Mouse (Mus musculus) stomach, postnatal 0 days (tissue): ENCODE results near the gene Cdh23. TPM values are rescaled to one million over a fixed set of nuclear protein-coding genes. Genes with fewer than 3 reads are reported as not detected.
"Not testable (repeated sequence)": the region's sequence is repeated elsewhere in the genome, so short reads cannot be mapped to it uniquely, and the experiment has no call there.

Experiments
- ATAC-seq: fragments of 200-750 bp; cut with Nextera tagmentation; 2 replicates; pipeline ENCODE4 v1.8.0; 2017; ENCODE audit not compliant: low FRiP score, low TSS enrichment
- DNase-seq: peaks from one replicate; pipeline ENCODE4 v3.0.0-alpha.2; 2016; ENCODE audit warnings: low spot score
- H3K27ac ChIP-seq: fragments of 300-500 bp; sonication (generic); replicated peaks from 2 replicates; pipeline ENCODE4 v1.5.1; 2014; ENCODE audit warnings: mild to moderate bottlenecking, control low read depth
- H3K27me3 ChIP-seq: fragments of 300-500 bp; sonication (generic); 2 replicates; pipeline ENCODE4 v1.6.1; 2014; ENCODE audit warnings: low read length; ENCODE audit not compliant: control insufficient read depth, insufficient read depth
- H3K36me3 ChIP-seq: fragments of 300-500 bp; sonication (generic); 2 replicates; pipeline ENCODE4 v1.6.1; 2014; ENCODE audit warnings: low read length, mixed read lengths; ENCODE audit not compliant: control insufficient read depth, insufficient read depth
- H3K4me1 ChIP-seq: fragments of 300-500 bp; sonication (generic); replicated peaks from 2 replicates; pipeline ENCODE4 v1.6.1; 2014; ENCODE audit warnings: antibody characterized with exemption; ENCODE audit not compliant: control insufficient read depth, insufficient read depth
- H3K4me2 ChIP-seq: fragments of 300-500 bp; sonication (generic); replicated peaks from 2 replicates; pipeline ENCODE4 v1.6.1; 2014; ENCODE audit warnings: low read depth, mild to moderate bottlenecking, control low read depth, moderate library complexity
- H3K4me3 ChIP-seq: fragments of 300-500 bp; sonication (generic); 2 replicates; pipeline ENCODE4 v1.5.1; 2014; ENCODE audit warnings: low read depth, low read length, control low read depth
- H3K9ac ChIP-seq: fragments of 300-500 bp; sonication (generic); 2 replicates; pipeline ENCODE4 v1.6.1; 2014; ENCODE audit warnings: mild to moderate bottlenecking, low read length, control low read depth, mixed read lengths
- H3K9me3 ChIP-seq: fragments of 300-500 bp; sonication (generic); 2 replicates; pipeline ENCODE4 v1.6.1; 2016; ENCODE audit warnings: low read length; ENCODE audit not compliant: control insufficient read depth
- CTCF ChIP-seq: IDR thresholded peaks from 2 replicates; pipeline ENCODE4 v1.5.1; 2016; ENCODE audit warnings: antibody characterized with exemption, low read depth, mild to moderate bottlenecking, moderate library complexity
- EP300 ChIP-seq: optimal IDR thresholded peaks from 2 replicates; pipeline ENCODE3; 2016; ENCODE audit warnings: antibody characterized with exemption
- WGBS: fragments of 180-500 bp; shearing (Covaris S2); extraction: QIAGEN DNeasy Blood & Tissue Kit; methylation state at CpG from one replicate; pipeline ENCODE4 v1.1.7; 2014; 5-methylcytosine and 5-hydroxymethylcytosine counted together
- polyA plus RNA-seq: library from polyadenylated mRNA; unstranded; fragments of >200 nt; fragmentation: Nextera tagmentation; extraction: Ambion mirVana; gene quantifications from 2 replicates; pipeline ENCODE4 v1.2.1, GENCODE M21; 2015

The Cdh23 gene
- 0.11 and 0.18 TPM in 2 replicates for polyA plus RNA-seq

DNA sequence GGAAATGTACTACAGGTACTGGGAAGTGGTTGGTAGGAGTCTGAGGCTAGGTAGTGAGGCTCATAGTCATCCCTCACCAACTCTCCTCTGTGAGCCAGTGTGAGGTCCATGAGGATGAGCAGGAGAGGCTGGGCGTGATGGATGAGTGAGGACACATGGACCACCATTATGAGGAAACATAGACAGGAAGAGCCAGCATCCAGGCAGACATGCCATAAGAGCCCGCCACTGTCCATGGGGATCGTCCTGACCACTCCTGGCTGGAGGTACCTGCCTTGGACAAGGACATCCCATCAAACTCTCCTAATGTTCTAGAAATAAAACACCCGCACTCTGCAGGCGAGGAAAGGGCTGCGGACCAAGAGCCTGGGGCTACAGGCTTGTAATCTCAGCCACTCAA lies at the start of gene Cdh23:
Gene Cdh23, minus strand, starts transcription at position 101 of the 400 bp plus-strand sequence.
- DNase-seq (no peak), ATAC-seq (no peak)
- H3K9me3 ChIP-seq = no peaks in the 10 kb centered on the region
- 80% methylated on average over 6 of the region's 6 CpGs for WGBS
- no peak within 1 kb of the TSS for H3K27ac ChIP-seq
- H3K4me2 ChIP-seq = no peak within 1 kb of the TSS
- no peaks in the 10 kb centered on the region for H3K4me1 ChIP-seq
- no peak within 1 kb of the TSS for H3K4me3 ChIP-seq
- no peaks in the 10 kb centered on the region for H3K36me3 ChIP-seq
- no peak for TF ChIP-seq EP300
- TF ChIP-seq CTCF = no peak
- H3K9ac ChIP-seq = no peak within 1 kb of the TSS
- H3K27me3 ChIP-seq = no peaks in the 10 kb centered on the region

DNA sequence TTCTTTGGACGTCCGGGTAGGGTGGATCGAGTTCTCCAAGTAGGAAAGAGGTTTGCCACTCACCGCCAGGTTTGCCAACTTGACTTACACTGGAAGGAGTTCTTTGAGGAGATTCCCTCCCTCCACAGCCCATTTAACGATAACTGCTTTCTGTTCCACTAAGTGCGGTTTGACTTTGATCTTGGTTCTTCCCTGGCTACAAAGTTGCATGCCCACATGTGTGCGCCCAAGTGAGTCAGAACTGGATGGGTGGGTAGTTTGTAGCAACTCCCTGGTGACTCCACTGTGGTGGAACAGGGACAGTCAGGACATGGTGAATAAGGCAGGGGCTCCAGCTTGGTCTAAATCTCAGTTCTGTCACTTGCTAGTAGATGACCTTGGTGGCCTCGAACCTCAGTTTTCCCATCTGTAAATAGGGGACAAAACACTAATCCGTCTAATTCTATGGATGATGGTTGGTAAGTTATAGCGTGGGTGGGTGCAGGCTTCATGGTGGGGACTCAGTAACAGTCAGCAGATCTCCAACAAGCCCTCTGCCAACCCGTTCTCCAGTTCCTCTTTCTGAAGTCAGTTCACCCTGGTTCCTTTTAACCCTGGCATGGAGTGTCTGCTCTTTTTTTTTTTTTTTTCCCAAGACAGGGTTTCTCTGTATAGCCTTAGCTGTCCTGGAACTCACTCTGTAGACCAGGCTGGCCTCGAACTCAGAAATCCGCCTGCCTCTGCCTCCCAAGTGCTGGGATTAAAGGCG lies 48.4 kb upstream of the Cdh23 start:
- H3K36me3 ChIP-seq = no peaks in the 10 kb centered on the region

DNA sequence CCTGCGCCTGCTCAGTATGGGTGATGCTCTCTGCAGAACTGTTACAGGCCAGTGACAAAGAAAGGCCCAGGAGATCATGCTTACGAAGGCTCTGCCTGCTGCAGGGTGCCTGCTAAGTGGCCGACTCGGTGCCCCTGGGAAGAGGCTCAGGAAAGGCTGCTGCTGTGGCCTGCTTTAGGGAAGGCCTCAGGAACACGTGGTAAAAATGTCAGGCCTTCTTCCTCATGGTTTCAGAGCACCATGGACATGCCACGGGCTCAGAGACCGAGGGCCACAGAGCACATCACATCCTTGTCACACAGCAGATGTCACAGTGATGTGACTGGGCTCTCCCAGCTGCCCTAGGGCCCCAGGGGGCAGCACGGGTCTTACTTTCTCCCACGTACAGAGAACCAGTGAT lies 47.4 kb upstream of the Cdh23 start:
- H3K9ac ChIP-seq = no peak overlapping the region
- no peak overlapping the region for H3K4me3 ChIP-seq
- H3K4me2 ChIP-seq = no peak overlapping the region
- TF ChIP-seq CTCF = no peak
- no peak for TF ChIP-seq EP300
- DNase-seq (no peak), ATAC-seq (no peak)
- no peaks in the 10 kb centered on the region for H3K27me3 ChIP-seq
- H3K9me3 ChIP-seq = no peaks in the 10 kb centered on the region
- H3K4me1 ChIP-seq = no peaks in the 10 kb centered on the region
- H3K27ac ChIP-seq = no peak overlapping the region
- no peaks in the 10 kb centered on the region for H3K36me3 ChIP-seq
- 69% methylated on average over 9 of the region's 9 CpGs for WGBS

More for the DNA sequence above, 48.4 kb upstream of the Cdh23 start:
- no peak overlapping the region for H3K4me3 ChIP-seq
- no peak for DNase-seq
- H3K27me3 ChIP-seq = no peaks in the 10 kb centered on the region
- WGBS = 87% methylated on average over 14 of the region's 14 CpGs
- no peak overlapping the region for H3K27ac ChIP-seq
- TF ChIP-seq CTCF (no peak), EP300 (no peak)
- no peak overlapping the region for H3K9ac ChIP-seq
- H3K9me3 ChIP-seq = no peaks in the 10 kb centered on the region
- no peak overlapping the region for H3K4me2 ChIP-seq
- no peaks in the 10 kb centered on the region for H3K4me1 ChIP-seq
- ATAC-seq = no peak

DNA sequence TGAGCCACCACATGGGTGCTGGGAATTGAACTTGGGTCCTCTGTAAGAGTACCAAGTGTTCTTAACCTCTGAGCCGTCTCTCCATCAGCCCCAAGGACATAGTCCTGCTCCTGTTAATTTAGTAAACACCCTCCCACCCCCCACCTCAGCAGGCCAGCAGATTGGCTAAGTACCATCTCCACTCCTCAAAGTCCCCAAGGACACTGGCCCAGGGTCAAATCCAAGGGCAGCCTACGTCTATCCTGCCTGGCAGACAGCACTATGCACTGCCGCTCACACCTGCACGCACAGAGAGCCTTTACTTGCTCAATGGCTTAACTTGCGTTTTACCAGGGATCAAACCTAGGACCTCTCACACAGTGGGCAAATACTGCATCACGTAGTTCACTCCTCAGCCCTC lies 46.7 kb upstream of the Cdh23 start:
- 78% methylated on average over 6 of the region's 6 CpGs for WGBS
- H3K27me3 ChIP-seq = no peaks in the 10 kb centered on the region
- H3K4me3 ChIP-seq = no peak overlapping the region
- no peak for TF ChIP-seq EP300
- no peak for TF ChIP-seq CTCF
- H3K4me2 ChIP-seq = no peak overlapping the region
- H3K27ac ChIP-seq = no peak overlapping the region
- DNase-seq (no peak), ATAC-seq (no peak)
- H3K4me1 ChIP-seq = no peaks in the 10 kb centered on the region
- H3K9ac ChIP-seq = no peak overlapping the region
- H3K9me3 ChIP-seq = no peaks in the 10 kb centered on the region
- no peaks in the 10 kb centered on the region for H3K36me3 ChIP-seq

DNA sequence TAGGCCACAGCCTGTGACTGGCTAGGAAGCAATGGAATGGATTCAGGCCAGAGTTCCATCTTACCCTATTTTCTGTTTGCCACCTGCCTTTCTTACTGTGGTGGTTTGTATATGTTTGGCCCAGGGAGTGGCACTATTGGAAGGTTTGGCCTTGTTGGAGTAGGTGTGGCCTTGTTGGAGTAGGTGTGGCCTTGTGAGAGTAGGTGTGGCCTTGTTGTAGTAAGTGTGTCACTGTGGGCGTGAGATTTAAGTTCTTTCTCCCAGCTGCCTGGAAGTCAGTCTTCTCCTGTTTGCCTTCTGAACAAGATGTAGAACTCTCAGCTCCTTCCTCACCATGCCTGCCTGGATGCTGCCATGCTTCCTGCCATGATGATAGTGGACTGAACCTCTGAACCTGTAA lies 46.0 kb upstream of the Cdh23 start:
- WGBS = 71% methylated on average over 1 of the region's 1 CpGs
- H3K27ac ChIP-seq, H3K27me3 ChIP-seq, H3K4me1 ChIP-seq, DNase-seq, H3K9ac ChIP-seq, H3K36me3 ChIP-seq, H3K4me3 ChIP-seq, H3K4me2 ChIP-seq, H3K9me3 ChIP-seq, ATAC-seq: not testable (repeated sequence)

DNA sequence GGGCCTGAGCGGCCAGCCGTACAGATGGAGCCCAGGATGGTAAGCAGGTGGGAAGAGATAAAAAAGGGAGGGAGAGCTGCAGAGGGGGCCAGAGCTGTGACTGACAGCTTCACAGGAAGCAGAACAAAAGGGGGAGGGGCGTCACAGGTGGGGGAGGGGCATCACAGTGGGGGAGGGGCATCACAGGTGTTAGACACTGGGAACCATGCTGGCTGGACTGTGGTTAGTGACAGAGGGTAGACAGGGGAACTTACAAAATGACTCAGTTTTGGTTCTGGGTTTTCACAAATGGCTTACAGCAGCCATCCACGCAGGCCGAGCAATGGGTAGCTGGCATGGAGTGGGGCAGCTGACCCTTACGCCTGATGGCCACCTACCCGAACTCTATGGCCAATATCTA lies 45.1 kb upstream of the Cdh23 start:
- H3K4me3 ChIP-seq = no peak overlapping the region
- no peak overlapping the region for H3K9ac ChIP-seq
- no peaks in the 10 kb centered on the region for H3K27me3 ChIP-seq
- 0 out of 2 replicates have a peak, but pooled peaks cover 4% of the 10 kb centered on the region for H3K36me3 ChIP-seq
- H3K27ac ChIP-seq = no peak overlapping the region
- no peaks in the 10 kb centered on the region for H3K9me3 ChIP-seq
- TF ChIP-seq EP300 (no peak), CTCF (no peak)
- H3K4me2 ChIP-seq = no peak overlapping the region
- 81% methylated on average over 7 of the region's 7 CpGs for WGBS
- H3K4me1 ChIP-seq = no peaks in the 10 kb centered on the region
- ATAC-seq = no peak
- DNase-seq = no peak
